Mouse (Mus musculus): ENCODE measurements at regions not wholly inside any gene's neighbourhood (a gene's known extent, or its start where the extent isn't known, plus 50 kb on each side); places are given as distances from the start of the nearest gene placed in this dataset.

DNA sequence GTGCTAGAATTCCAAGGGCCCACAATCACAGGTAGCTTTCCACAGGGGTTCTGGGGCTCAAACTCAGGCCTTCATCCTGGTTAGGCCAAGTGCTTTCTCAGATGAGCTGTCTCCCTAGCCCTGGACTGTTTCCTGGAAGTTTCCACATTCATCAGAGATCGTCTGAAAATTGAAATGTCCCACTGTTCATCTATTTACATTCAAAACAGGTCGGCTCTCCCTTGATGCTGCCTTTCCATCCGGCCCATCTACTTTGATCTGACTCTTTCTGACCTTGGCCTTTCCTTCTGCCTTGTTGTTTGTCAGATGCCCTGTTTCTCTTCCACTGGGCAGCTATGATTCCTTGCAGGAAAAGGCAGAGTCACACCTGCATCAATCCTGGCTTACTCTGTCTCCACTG lies 150.2 kb upstream of the Nr2f2 start:
- no peak overlapping the region for H3K27ac ChIP-seq (ENCODE audit: low read depth, low read length)
- no peak for DNase-seq (ENCODE audit: low spot score, missing footprints)
- H3K4me3 ChIP-seq (ENCODE audit: low read depth, low read length) = no peak overlapping the region
- H3K36me3 ChIP-seq (ENCODE audit: control insufficient read depth, insufficient read depth, low read length) = no peaks in the 10 kb centered on the region
- no peaks in the 10 kb centered on the region for H3K27me3 ChIP-seq (ENCODE audit: control insufficient read depth, insufficient read depth, low read length)
- H3K9me3 ChIP-seq (ENCODE audit: control insufficient read depth, low read length) = no peaks in the 10 kb centered on the region
- H3K4me1 ChIP-seq (ENCODE audit: control insufficient read depth, insufficient read depth, low read length) = peaks cover 10% of the 10 kb centered on the region
- H3K4me2 ChIP-seq = no peak overlapping the region
- ATAC-seq (ENCODE audit: low FRiP score) = no peak
- 54% methylated on average over 3 of the region's 3 CpGs for WGBS
- H3K9ac ChIP-seq (ENCODE audit: low read length) = no peak overlapping the region

DNA sequence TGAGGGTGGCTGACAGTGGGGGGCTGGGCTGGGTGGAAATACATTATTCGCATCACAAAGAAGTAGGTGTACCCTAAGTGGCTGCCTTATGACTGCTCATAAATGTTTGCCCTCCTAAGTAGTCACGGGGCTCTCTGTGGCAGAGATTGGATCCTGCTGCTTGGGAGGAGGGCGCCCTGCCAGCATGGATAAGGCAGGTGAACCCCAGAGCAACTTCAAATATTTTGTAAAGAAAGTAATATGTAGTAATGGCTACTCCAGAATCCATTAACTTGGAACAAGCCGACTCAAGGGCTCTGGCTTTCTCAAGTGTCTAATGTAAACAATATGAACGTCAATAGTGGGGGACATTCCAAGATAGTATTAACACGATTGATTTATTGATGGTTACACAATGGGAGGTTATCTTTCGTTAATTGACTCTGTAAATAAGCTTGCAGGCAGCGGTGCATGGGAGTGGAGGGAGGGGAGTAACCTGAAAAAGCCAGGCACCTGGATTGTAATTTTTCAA lies 148.9 kb upstream of the Nr2f2 start:
- no peak for DNase-seq (ENCODE audit: low spot score, missing footprints)
- Histone ChIP-seq H3K4me1 (ENCODE audit: control insufficient read depth, insufficient read depth, low read length) (peaks cover 10% of the 10 kb centered on the region), H3K36me3 (ENCODE audit: control insufficient read depth, insufficient read depth, low read length) (no peaks in the 10 kb centered on the region), H3K9me3 (ENCODE audit: control insufficient read depth, low read length) (no peaks in the 10 kb centered on the region), H3K4me3 (ENCODE audit: low read depth, low read length) (no peak overlapping the region), H3K9ac (ENCODE audit: low read length) (no peak overlapping the region), H3K4me2 (no peak overlapping the region), H3K27me3 (ENCODE audit: control insufficient read depth, insufficient read depth, low read length) (no peaks in the 10 kb centered on the region), H3K27ac (ENCODE audit: low read depth, low read length) (no peak overlapping the region)
- 0 out of 2 replicates have a peak, but pooled peaks have one; percentile 46 for ATAC-seq (ENCODE audit: low FRiP score)
- WGBS = 37% methylated on average over 8 of the region's 8 CpGs

DNA sequence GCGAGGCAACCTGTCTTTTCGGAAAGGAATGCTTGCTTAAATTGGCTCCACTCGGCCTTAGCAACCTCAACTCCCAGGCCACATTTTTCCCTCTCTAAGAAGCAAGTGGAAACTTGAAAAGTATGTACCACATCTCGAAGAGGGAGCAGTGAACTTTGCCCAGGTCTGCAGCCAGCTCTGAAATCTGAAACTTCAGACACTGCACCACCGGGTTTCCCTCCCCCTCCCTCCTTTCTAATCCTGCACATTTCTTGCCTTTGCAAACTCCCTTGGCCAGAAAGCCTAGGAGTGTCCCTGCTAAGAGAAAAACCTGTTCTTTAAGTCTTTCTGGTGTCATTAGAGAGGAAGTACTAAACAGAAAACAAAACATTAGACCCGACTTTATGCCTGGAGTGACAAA lies 148.1 kb upstream of the Nr2f2 start:
- Histone ChIP-seq H3K4me3 (ENCODE audit: low read depth, low read length) (no peak overlapping the region), H3K27me3 (ENCODE audit: control insufficient read depth, insufficient read depth, low read length) (no peaks in the 10 kb centered on the region), H3K9me3 (ENCODE audit: control insufficient read depth, low read length) (no peaks in the 10 kb centered on the region), H3K4me2 (no peak overlapping the region), H3K36me3 (ENCODE audit: control insufficient read depth, insufficient read depth, low read length) (no peaks in the 10 kb centered on the region), H3K27ac (ENCODE audit: low read depth, low read length) (no peak overlapping the region), H3K9ac (ENCODE audit: low read length) (no peak overlapping the region), H3K4me1 (ENCODE audit: control insufficient read depth, insufficient read depth, low read length) (peaks cover 10% of the 10 kb centered on the region)
- 10% methylated on average over 6 of the region's 6 CpGs for WGBS
- peak; percentile 89 for DNase-seq (ENCODE audit: low spot score, missing footprints)
- peak; percentile 50; the same call in 1 of the 2 replicates for ATAC-seq (ENCODE audit: low FRiP score)

DNA sequence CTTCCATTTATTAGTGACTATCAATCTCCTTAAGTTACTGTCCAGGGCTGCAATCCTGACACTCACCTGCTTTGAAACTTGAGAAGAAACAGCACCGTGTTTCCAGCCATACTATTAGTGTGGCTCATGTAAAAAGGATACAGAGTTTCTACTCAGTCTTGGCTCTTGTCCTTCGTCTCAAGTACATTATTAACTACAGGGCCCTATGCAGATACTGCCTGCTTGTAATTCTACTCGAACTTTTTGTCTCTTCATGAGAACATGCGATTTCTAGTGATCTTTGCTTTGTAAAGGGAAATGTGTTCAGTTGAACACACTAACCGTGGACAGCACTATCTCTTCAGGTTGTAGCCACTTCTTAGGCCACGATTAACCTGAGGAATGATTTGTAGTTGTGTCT lies 145.8 kb upstream of the Nr2f2 start:
- Histone ChIP-seq H3K27me3 (ENCODE audit: control insufficient read depth, insufficient read depth, low read length) (no peaks in the 10 kb centered on the region), H3K4me1 (ENCODE audit: control insufficient read depth, insufficient read depth, low read length) (peaks cover 10% of the 10 kb centered on the region), H3K9ac (ENCODE audit: low read length) (no peak overlapping the region), H3K4me3 (ENCODE audit: low read depth, low read length) (no peak overlapping the region), H3K4me2 (no peak overlapping the region), H3K9me3 (ENCODE audit: control insufficient read depth, low read length) (no peaks in the 10 kb centered on the region), H3K36me3 (ENCODE audit: control insufficient read depth, insufficient read depth, low read length) (no peaks in the 10 kb centered on the region), H3K27ac (ENCODE audit: low read depth, low read length) (no peak overlapping the region)
- no peak for ATAC-seq (ENCODE audit: low FRiP score)
- no peak for DNase-seq (ENCODE audit: low spot score, missing footprints)
- WGBS = 89% methylated on average over 6 of the region's 6 CpGs

DNA sequence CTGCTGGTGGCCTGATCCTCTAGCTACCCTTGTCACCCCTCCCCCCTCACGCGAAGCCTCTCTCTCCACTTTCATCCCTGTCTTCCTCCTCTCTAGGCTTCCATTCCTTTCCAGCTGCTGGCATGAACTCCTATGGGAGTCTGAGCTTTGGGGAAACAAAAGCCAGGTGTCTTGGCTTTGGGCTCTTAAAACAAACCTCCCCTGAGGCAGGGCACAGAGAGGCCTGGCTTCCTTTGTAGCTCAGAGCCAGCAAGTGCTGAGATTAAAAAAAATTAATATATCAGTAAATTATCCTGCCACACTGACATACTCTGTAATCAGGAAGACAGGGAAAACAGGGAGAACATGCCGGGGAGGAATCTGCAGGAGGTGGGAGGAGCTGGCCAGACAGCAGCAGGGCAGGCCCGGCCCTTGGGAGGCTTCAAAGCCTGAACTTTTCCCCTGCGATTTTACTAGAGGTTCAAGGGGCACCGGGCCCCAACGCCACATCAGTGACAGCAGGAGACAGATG lies 139.2 kb upstream of the Nr2f2 start:
- Histone ChIP-seq H3K4me2 (no peak overlapping the region), H3K27ac (ENCODE audit: low read depth, low read length) (no peak overlapping the region), H3K4me3 (ENCODE audit: low read depth, low read length) (no peak overlapping the region), H3K9me3 (ENCODE audit: control insufficient read depth, low read length) (no peaks in the 10 kb centered on the region), H3K4me1 (ENCODE audit: control insufficient read depth, insufficient read depth, low read length) (peaks cover 5% of the 10 kb centered on the region), H3K9ac (ENCODE audit: low read length) (no peak overlapping the region), H3K36me3 (ENCODE audit: control insufficient read depth, insufficient read depth, low read length) (no peaks in the 10 kb centered on the region), H3K27me3 (ENCODE audit: control insufficient read depth, insufficient read depth, low read length) (no peaks in the 10 kb centered on the region)
- DNase-seq (ENCODE audit: low spot score, missing footprints) = no peak
- no peak for ATAC-seq (ENCODE audit: low FRiP score)
- WGBS = 20% methylated on average over 7 of the region's 7 CpGs

DNA sequence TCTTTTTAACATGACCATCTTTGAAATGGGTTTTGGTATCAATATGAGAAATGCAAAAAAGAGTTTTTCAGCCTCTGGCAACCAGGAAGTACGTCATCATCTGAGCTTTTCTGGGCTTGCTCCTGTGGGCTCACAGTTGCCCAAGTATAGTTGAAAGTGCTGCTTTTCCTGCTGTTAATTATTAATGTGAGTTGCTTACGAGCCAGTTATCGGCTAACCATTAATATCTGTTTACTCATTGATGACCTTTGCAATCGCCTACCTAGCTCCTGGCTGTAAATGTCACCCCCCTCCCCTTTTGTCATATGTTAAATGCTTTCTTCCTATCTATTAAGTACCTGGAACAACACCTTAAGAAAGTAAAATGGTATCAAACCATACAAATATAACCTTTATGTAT lies 135.3 kb upstream of the Nr2f2 start:
- WGBS = 93% methylated on average over 4 of the region's 4 CpGs
- H3K4me1 ChIP-seq (ENCODE audit: control insufficient read depth, insufficient read depth, low read length) = peaks cover 5% of the 10 kb centered on the region
- ATAC-seq (ENCODE audit: low FRiP score) = no peak

DNA sequence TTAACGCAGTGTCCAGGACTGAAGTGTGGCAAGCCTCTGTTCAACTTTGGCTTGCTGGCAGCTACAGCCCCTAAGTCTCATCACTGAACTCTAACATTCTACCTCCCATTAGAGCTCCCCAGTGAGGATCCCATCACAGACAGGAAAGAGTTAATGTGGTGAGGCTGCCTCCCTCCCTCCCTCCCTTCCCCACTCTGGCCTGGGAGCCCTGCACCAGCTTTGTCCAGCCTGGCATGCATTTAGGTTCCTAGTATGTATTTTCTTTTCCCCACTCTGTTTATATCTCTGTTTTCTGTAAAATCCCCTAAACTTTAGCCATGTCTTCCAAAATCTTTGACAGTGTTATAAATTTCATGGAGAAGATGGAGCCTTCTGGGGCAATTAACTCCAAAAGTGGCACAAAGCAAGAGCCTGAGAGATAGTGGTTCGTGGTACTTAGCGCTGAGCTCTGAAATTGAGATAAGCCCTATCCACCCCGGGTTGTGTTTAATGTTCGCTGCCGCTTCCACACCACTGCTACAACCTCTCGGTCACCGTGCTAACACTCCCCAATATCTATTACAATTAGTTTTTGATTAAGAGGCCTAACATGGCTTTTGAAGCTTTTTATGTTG lies 130.1 kb upstream of the Nr2f2 start:
- Histone ChIP-seq H3K36me3 (ENCODE audit: control insufficient read depth, insufficient read depth, low read length) (no peaks in the 10 kb centered on the region), H3K9me3 (ENCODE audit: control insufficient read depth, low read length) (no peaks in the 10 kb centered on the region), H3K4me1 (ENCODE audit: control insufficient read depth, insufficient read depth, low read length) (no peaks in the 10 kb centered on the region), H3K27me3 (ENCODE audit: control insufficient read depth, insufficient read depth, low read length) (no peaks in the 10 kb centered on the region), H3K4me2 (no peak overlapping the region), H3K27ac (ENCODE audit: low read depth, low read length) (no peak overlapping the region), H3K9ac (ENCODE audit: low read length) (no peak overlapping the region), H3K4me3 (ENCODE audit: low read depth, low read length) (no peak overlapping the region)
- 57% methylated on average over 8 of the region's 8 CpGs for WGBS
- peak; percentile 85 for DNase-seq (ENCODE audit: low spot score, missing footprints)
- no peak for ATAC-seq (ENCODE audit: low FRiP score)

More for the DNA sequence above, 135.3 kb upstream of the Nr2f2 start:
- no peak overlapping the region for H3K9ac ChIP-seq (ENCODE audit: low read length)
- H3K4me2 ChIP-seq = no peak overlapping the region
- no peak overlapping the region for H3K4me3 ChIP-seq (ENCODE audit: low read depth, low read length)
- no peaks in the 10 kb centered on the region for H3K27me3 ChIP-seq (ENCODE audit: control insufficient read depth, insufficient read depth, low read length)
- H3K27ac ChIP-seq (ENCODE audit: low read depth, low read length) = no peak overlapping the region
- H3K9me3 ChIP-seq (ENCODE audit: control insufficient read depth, low read length) = no peaks in the 10 kb centered on the region
- DNase-seq (ENCODE audit: low spot score, missing footprints) = no peak
- H3K36me3 ChIP-seq (ENCODE audit: control insufficient read depth, insufficient read depth, low read length) = no peaks in the 10 kb centered on the region

DNA sequence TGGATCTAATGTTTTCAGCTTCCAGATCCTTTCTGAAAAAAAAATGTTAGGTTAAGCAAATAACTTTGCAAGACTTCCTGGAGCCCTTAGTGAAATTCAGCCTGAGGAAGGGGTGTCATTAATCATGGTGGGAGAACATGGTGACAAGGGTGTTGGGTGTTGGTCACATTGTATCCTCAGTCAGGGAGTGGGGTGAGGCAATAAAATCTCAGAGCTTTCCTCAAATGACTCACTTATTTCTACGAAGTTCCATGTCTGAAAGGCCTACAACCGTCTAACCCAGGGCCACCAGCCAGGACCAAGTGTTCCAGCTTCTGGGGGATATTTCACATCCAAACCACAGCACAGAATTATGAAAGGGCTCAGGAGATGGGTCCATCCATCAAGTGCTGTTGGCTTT lies 117.7 kb upstream of the Nr2f2 start:
- Histone ChIP-seq H3K9ac (ENCODE audit: low read length) (no peak overlapping the region), H3K27ac (ENCODE audit: low read depth, low read length) (no peak overlapping the region), H3K36me3 (ENCODE audit: control insufficient read depth, insufficient read depth, low read length) (no peaks in the 10 kb centered on the region), H3K27me3 (ENCODE audit: control insufficient read depth, insufficient read depth, low read length) (no peaks in the 10 kb centered on the region), H3K4me2 (no peak overlapping the region), H3K4me1 (ENCODE audit: control insufficient read depth, insufficient read depth, low read length) (no peaks in the 10 kb centered on the region), H3K9me3 (ENCODE audit: control insufficient read depth, low read length) (no peaks in the 10 kb centered on the region), H3K4me3 (ENCODE audit: low read depth, low read length) (no peak overlapping the region)
- DNase-seq (ENCODE audit: low spot score, missing footprints) = no peak
- WGBS = 99% methylated on average over 2 of the region's 2 CpGs
- ATAC-seq (ENCODE audit: low FRiP score) = no peak

DNA sequence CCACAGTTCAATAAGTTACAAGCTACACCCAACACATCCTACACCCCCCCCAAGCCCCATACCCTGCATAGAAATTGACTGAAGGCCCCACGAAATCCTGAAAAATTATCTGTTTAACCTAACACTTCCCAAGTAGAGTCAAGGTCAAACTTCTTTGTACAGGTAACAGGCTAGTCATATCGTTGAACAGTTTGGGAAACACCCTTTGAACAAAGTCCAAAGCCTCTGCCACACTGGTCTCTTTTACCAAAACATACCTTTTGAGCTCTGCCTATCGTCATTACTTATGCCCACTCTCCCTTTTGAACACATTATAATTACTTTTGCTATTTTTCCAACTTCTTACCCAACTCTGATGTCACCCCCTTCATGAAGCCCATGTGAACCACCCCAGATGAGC lies 117.0 kb upstream of the Nr2f2 start:
- Histone ChIP-seq H3K4me2 (no peak overlapping the region), H3K9me3 (ENCODE audit: control insufficient read depth, low read length) (no peaks in the 10 kb centered on the region), H3K4me1 (ENCODE audit: control insufficient read depth, insufficient read depth, low read length) (no peaks in the 10 kb centered on the region), H3K9ac (ENCODE audit: low read length) (no peak overlapping the region), H3K4me3 (ENCODE audit: low read depth, low read length) (no peak overlapping the region), H3K27me3 (ENCODE audit: control insufficient read depth, insufficient read depth, low read length) (no peaks in the 10 kb centered on the region), H3K36me3 (ENCODE audit: control insufficient read depth, insufficient read depth, low read length) (no peaks in the 10 kb centered on the region), H3K27ac (ENCODE audit: low read depth, low read length) (no peak overlapping the region)
- DNase-seq (ENCODE audit: low spot score, missing footprints) = no peak
- no peak for ATAC-seq (ENCODE audit: low FRiP score)
- 93% methylated on average over 3 of the region's 3 CpGs for WGBS

All from midbrain, embryonic 11.5 days (tissue).